Mouse (Mus musculus) hindbrain, postnatal 0 days (tissue): ENCODE data around the gene Slc26a9. TPM values are rescaled to one million over a fixed set of nuclear protein-coding genes. Genes with fewer than 3 reads are reported as not detected.

Experiments
- ATAC-seq: fragments of 200-750 bp; cut with Nextera tagmentation; 2 replicates; pipeline ENCODE4 v1.8.0; 2017; ENCODE audit warnings: mild to moderate bottlenecking, moderate TSS enrichment, moderate library complexity
- DNase-seq: peaks from one replicate; pipeline ENCODE4 v3.0.0-alpha.2; 2015; ENCODE audit warnings: low spot score
- H3K27ac ChIP-seq: fragments of 300-500 bp; sonication (generic); 2 replicates; pipeline ENCODE4 v1.5.1; 2014; ENCODE audit warnings: mild to moderate bottlenecking
- H3K27me3 ChIP-seq: fragments of 300-500 bp; sonication (generic); 2 replicates; pipeline ENCODE4 v1.6.1; 2014; ENCODE audit warnings: low read length, mixed read lengths; ENCODE audit not compliant: insufficient read depth
- H3K36me3 ChIP-seq: fragments of 300-500 bp; sonication (generic); 2 replicates; pipeline ENCODE4 v1.6.1; 2014; ENCODE audit warnings: low read length, mixed read lengths; ENCODE audit not compliant: insufficient read depth
- H3K4me1 ChIP-seq: fragments of 300-500 bp; sonication (generic); 2 replicates; pipeline ENCODE4 v1.6.1; 2014; ENCODE audit warnings: antibody characterized with exemption, low read length, mixed read lengths; ENCODE audit not compliant: insufficient read depth
- H3K4me2 ChIP-seq: fragments of 300-500 bp; sonication (generic); 2 replicates; pipeline ENCODE4 v1.6.1; 2014; ENCODE audit warnings: low read depth, mild to moderate bottlenecking, low read length, moderate library complexity, mixed read lengths
- H3K4me3 ChIP-seq: fragments of 300-500 bp; sonication (generic); 2 replicates; pipeline ENCODE4 v1.5.1; 2014; ENCODE audit warnings: low read length
- H3K9ac ChIP-seq: fragments of 300-500 bp; sonication (generic); replicated peaks from 2 replicates; pipeline ENCODE4 v1.6.1; 2014; ENCODE audit warnings: mild to moderate bottlenecking, low read length, moderate library complexity, mixed read lengths
- H3K9me3 ChIP-seq: fragments of 300-500 bp; sonication (generic); 2 replicates; pipeline ENCODE4 v1.6.1; 2016; ENCODE audit warnings: low read length, mixed read lengths
- CTCF ChIP-seq: IDR thresholded peaks from 2 replicates; pipeline ENCODE4 v1.5.1; 2016; ENCODE audit warnings: antibody characterized with exemption, control low read depth, low read depth
- WGBS: fragments of 180-500 bp; shearing (Covaris S2); extraction: QIAGEN DNeasy Blood & Tissue Kit; methylation state at CpG from one replicate; pipeline ENCODE4 v1.1.7; 2014; 5-methylcytosine and 5-hydroxymethylcytosine counted together
- polyA plus RNA-seq: library from polyadenylated mRNA; unstranded; fragments of >200 nt; fragmentation: Nextera tagmentation; extraction: Ambion mirVana; gene quantifications from 2 replicates; pipeline ENCODE4 v1.2.1, GENCODE M21; 2015
- total RNA-seq: library from RNA; depleted of rRNA; stranded (reverse); fragments of >200 nt; gene quantifications from 2 replicates; pipeline ENCODE4 v1.2.3, GENCODE M21; 2014

Gene Slc26a9
- total and polyA plus RNA-seq, 2 experiments from 2014 or later = 0.10 to 0.37 TPM

- H3K4me3 ChIP-seq = no peak overlapping the region
- ATAC-seq (no peak), DNase-seq (no peak)
- 84% methylated on average over 3 of the region's 3 CpGs for WGBS
- H3K4me2 ChIP-seq = no peak overlapping the region
- no peaks in the 10 kb centered on the region for H3K36me3 ChIP-seq
- H3K4me1 ChIP-seq = no peaks in the 10 kb centered on the region
- TF ChIP-seq CTCF = no peak
- no peak overlapping the region for H3K9ac ChIP-seq
- no peak overlapping the region for H3K27ac ChIP-seq
- H3K27me3 ChIP-seq = no peaks in the 10 kb centered on the region
- H3K9me3 ChIP-seq = no peaks in the 10 kb centered on the region
Measured at GRCm38 (mm10) chr1:131795171-131795570, 51.3 kb downstream of the Slc26a9 start.

GRCm38 (mm10) chr1:131797202-131797909 is 53.5 kb downstream of the Slc26a9 start, which contains the start of gene Pm20d1:
Gene Pm20d1, plus strand, starts transcription at chr1:131797381.
- WGBS = 10% methylated on average over 26 of the region's 26 CpGs
- H3K27me3 ChIP-seq = no peaks in the 10 kb centered on the region
- DNase-seq = peak; percentile 25
- no peaks in the 10 kb centered on the region for H3K9me3 ChIP-seq
- H3K4me1 ChIP-seq = no peaks in the 10 kb centered on the region
- peak within 1 kb of the TSS; percentile 52 for H3K4me2 ChIP-seq
- peak within 1 kb of the TSS; percentile 35; the same call in 1 of the 2 replicates for H3K9ac ChIP-seq
- TF ChIP-seq CTCF = no peak
- H3K27ac ChIP-seq = no peak within 1 kb of the TSS
- peak within 1 kb of the TSS; percentile 18; the same call in 1 of the 2 replicates for H3K4me3 ChIP-seq
- H3K36me3 ChIP-seq = no peaks in the 10 kb centered on the region
- ATAC-seq = peak; percentile 61; the same call in 1 of the 2 replicates

GRCm38 (mm10) chr1:131800001-131800400 is 56.2 kb downstream of the Slc26a9 start:
- ATAC-seq (no peak), DNase-seq (no peak)
- no peak overlapping the region for H3K4me3 ChIP-seq
- WGBS = 46% methylated on average over 1 of the region's 1 CpGs
- no peak for TF ChIP-seq CTCF
- no peaks in the 10 kb centered on the region for H3K9me3 ChIP-seq
- H3K36me3 ChIP-seq = no peaks in the 10 kb centered on the region
- H3K4me2 ChIP-seq = no peak overlapping the region
- H3K9ac ChIP-seq = no peak overlapping the region
- no peaks in the 10 kb centered on the region for H3K27me3 ChIP-seq
- H3K4me1 ChIP-seq = no peaks in the 10 kb centered on the region
- H3K27ac ChIP-seq = no peak overlapping the region

GRCm38 (mm10) chr1:131801071-131801470 is 57.2 kb downstream of the Slc26a9 start:
- Histone ChIP-seq H3K4me2 (no peak overlapping the region), H3K27me3 (no peaks in the 10 kb centered on the region), H3K27ac (no peak overlapping the region), H3K9ac (no peak overlapping the region), H3K4me3 (no peak overlapping the region), H3K9me3 (no peaks in the 10 kb centered on the region), H3K36me3 (no peaks in the 10 kb centered on the region), H3K4me1 (no peaks in the 10 kb centered on the region)
- DNase-seq = no peak
- TF ChIP-seq CTCF = no peak
- no peak for ATAC-seq
- WGBS = 91% methylated on average over 8 of the region's 8 CpGs

- no peak for TF ChIP-seq CTCF
- Histone ChIP-seq H3K9me3 (no peaks in the 10 kb centered on the region), H3K4me2 (no peak overlapping the region), H3K9ac (no peak overlapping the region), H3K4me3 (no peak overlapping the region), H3K27ac (no peak overlapping the region), H3K27me3 (no peaks in the 10 kb centered on the region), H3K4me1 (no peaks in the 10 kb centered on the region), H3K36me3 (no peaks in the 10 kb centered on the region)
- ATAC-seq (no peak), DNase-seq (peak; percentile 15)
- WGBS = 70% methylated on average over 5 of the region's 5 CpGs
Measured at GRCm38 (mm10) chr1:131802652-131803051, 58.8 kb downstream of the Slc26a9 start.

- Histone ChIP-seq H3K4me3 (no peak overlapping the region), H3K27ac (no peak overlapping the region), H3K9ac (no peak overlapping the region), H3K4me1 (no peaks in the 10 kb centered on the region), H3K9me3 (no peaks in the 10 kb centered on the region), H3K27me3 (no peaks in the 10 kb centered on the region), H3K36me3 (no peaks in the 10 kb centered on the region), H3K4me2 (no peak overlapping the region)
- DNase-seq = no peak
- no peak for TF ChIP-seq CTCF
- 92% methylated on average over 3 of the region's 3 CpGs for WGBS
- ATAC-seq = no peak
Measured at GRCm38 (mm10) chr1:131804166-131804565, 60.3 kb downstream of the Slc26a9 start.

- Histone ChIP-seq H3K27me3 (no peaks in the 10 kb centered on the region), H3K9ac (no peak overlapping the region), H3K4me2 (no peak overlapping the region), H3K9me3 (no peaks in the 10 kb centered on the region), H3K27ac (no peak overlapping the region), H3K4me3 (no peak overlapping the region), H3K36me3 (no peaks in the 10 kb centered on the region), H3K4me1 (no peaks in the 10 kb centered on the region)
- WGBS = 77% methylated on average over 1 of the region's 1 CpGs
- DNase-seq (no peak), ATAC-seq (no peak)
- no peak for TF ChIP-seq CTCF
Measured at GRCm38 (mm10) chr1:131808986-131809385, 65.2 kb downstream of the Slc26a9 start.
